Mouse (Mus musculus): Measurements from ENCODE around the gene Ctsw.

DNA sequence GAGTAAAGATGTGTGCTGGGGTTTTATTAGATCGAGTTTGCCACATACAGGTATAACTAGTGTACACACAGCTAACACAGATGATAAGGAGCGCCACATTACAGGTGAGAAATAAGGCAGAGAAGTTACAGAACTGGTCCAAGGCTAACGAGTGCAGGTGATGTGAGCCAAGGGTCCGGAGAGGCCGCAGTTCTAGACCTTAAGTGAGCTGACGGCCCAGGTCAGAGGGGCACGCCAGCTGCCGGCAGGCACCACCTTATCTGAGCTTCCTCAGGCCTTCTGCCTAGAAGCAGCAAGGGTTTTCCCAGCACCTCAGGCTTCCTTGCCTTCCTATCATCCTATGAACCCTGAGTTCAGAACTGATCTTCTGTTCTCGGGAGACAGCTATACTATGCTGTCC lies 48.7 kb downstream of the Ctsw start:
- TF ChIP-seq POLR2A (IDR thresholded peaks at IDR 0.05; ENCODE audit: borderline replicate concordance, control insufficient read depth, low read depth, low read length): no peak
- no peak for TF ChIP-seq CTCF (IDR thresholded peaks at IDR 0.05; ENCODE audit: control insufficient read depth, insufficient read depth, low read length)

Measured in bone marrow, adult 2 months (tissue).